Mouse (Mus musculus): ENCODE measurements around the gene Rnf144a.

DNA sequence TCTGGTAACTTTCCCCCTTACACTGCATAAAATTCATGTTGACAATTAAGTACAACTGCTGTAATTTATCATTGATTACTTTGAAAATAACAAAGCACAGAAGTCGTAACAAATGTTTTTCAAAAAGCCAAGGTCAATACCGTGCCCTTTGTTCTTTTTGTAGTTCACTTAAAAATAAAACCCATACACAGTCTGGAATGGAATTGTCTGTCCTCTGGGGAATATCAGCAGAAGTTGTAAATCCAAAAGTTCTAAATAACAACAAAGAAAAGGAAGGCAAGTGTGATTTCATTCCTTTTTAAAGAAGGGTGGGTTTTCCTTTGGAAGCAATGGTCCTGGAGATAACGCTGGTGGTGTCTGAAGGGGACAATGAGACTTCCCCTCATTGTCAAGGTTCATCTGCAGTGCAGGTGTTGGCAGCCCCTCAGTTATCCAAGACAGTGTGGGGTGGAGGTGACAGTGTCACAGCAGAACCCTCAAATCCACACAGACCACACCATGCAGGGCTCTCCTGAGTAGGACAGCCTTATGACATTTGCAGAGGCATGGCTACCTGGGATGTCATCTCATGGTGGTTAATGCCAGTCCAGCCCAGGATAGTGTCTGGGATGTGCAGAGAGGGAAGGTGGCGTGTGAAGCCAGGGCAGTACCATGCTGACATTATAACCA lies 31.5 kb upstream of the Rnf144a start:
- TF ChIP-seq CTCF (IDR thresholded peaks at IDR 0.05; ENCODE audit: insufficient read depth, low read depth, low read length) (no peak), POLR2A (IDR thresholded peaks at IDR 0.05; ENCODE audit: insufficient read depth, low read depth, low read length) (no peak)
